Mouse (Mus musculus) midbrain, embryonic 15.5 days (tissue): ENCODE data around the gene Slc35f1. TPM values are rescaled to one million over a fixed set of nuclear protein-coding genes. Genes with fewer than 3 reads are reported as not detected.

Experiments
- ATAC-seq: fragments of 200-750 bp; cut with Nextera tagmentation; replicated peaks from 2 replicates; pipeline ENCODE4 v1.8.0; 2017; ENCODE audit warnings: moderate TSS enrichment
- H3K27ac ChIP-seq: fragments of 300-500 bp; sonication (generic); 2 replicates; pipeline ENCODE4 v1.5.1; 2015; ENCODE audit warnings: mild to moderate bottlenecking, inconsistent platforms
- H3K27me3 ChIP-seq: fragments of 300-500 bp; sonication (generic); replicated peaks from 2 replicates; pipeline ENCODE4 v1.6.1; 2015; ENCODE audit warnings: inconsistent platforms
- H3K36me3 ChIP-seq: fragments of 300-500 bp; sonication (generic); replicated peaks from 2 replicates; pipeline ENCODE4 v1.6.1; 2015; ENCODE audit warnings: inconsistent platforms
- H3K4me1 ChIP-seq: fragments of 300-500 bp; sonication (generic); 2 replicates; pipeline ENCODE4 v1.6.1; 2015; ENCODE audit warnings: inconsistent platforms
- H3K4me2 ChIP-seq: fragments of 300-500 bp; sonication (generic); 2 replicates; pipeline ENCODE4 v1.6.1; 2015; ENCODE audit warnings: inconsistent platforms, mild to moderate bottlenecking, moderate library complexity
- H3K4me3 ChIP-seq: fragments of 300-500 bp; sonication (generic); 2 replicates; pipeline ENCODE4 v1.5.1; 2015; ENCODE audit warnings: mild to moderate bottlenecking, inconsistent platforms
- H3K9ac ChIP-seq: fragments of 300-500 bp; sonication (generic); 2 replicates; pipeline ENCODE4 v1.6.1; 2015; ENCODE audit warnings: mild to moderate bottlenecking, inconsistent platforms
- H3K9me3 ChIP-seq: fragments of 300-500 bp; sonication (generic); 2 replicates; pipeline ENCODE4 v1.6.1; 2016; ENCODE audit warnings: inconsistent platforms
- WGBS: fragments of 180-500 bp; shearing (Covaris S2); methylation state at CpG from one replicate; pipeline ENCODE4 v1.1.7; 2015; ENCODE audit warnings: mixed read lengths; 5-methylcytosine and 5-hydroxymethylcytosine counted together
- polyA plus RNA-seq: library from polyadenylated mRNA; unstranded; fragments of >200 nt; fragmentation: Nextera tagmentation; extraction: Ambion mirVana; gene quantifications from 2 replicates; pipeline ENCODE4 v1.2.1, GENCODE M21; 2015

The Slc35f1 gene
- polyA plus RNA-seq, 1 experiment from 2014 or later: 49.7 TPM

GRCm38 (mm10) chr10:53156374-53156773 lies 466.0 kb downstream of the Slc35f1 start:
- no peaks in the 10 kb centered on the region for H3K4me1 ChIP-seq
- ATAC-seq: no peak
- no peak overlapping the region for H3K4me3 ChIP-seq
- 57% methylated on average over 7 of the region's 7 CpGs for WGBS
- H3K27ac ChIP-seq: no peak overlapping the region
- H3K4me2 ChIP-seq: no peak overlapping the region
- H3K9me3 ChIP-seq: no peaks in the 10 kb centered on the region
- no peak overlapping the region for H3K9ac ChIP-seq
- no peaks in the 10 kb centered on the region for H3K27me3 ChIP-seq
- no peaks in the 10 kb centered on the region for H3K36me3 ChIP-seq

- no peak for ATAC-seq
- 86% methylated on average over 2 of the region's 2 CpGs for WGBS
- no peaks in the 10 kb centered on the region for H3K36me3 ChIP-seq
Observed at GRCm38 (mm10) chr10:53157740-53158139, 467.4 kb downstream of the Slc35f1 start.

More at GRCm38 (mm10) chr10:53157740-53158139, 467.4 kb downstream of the Slc35f1 start:
- H3K4me1 ChIP-seq: no peaks in the 10 kb centered on the region
- no peaks in the 10 kb centered on the region for H3K27me3 ChIP-seq
- H3K4me3 ChIP-seq: no peak overlapping the region
- no peaks in the 10 kb centered on the region for H3K9me3 ChIP-seq
- no peak overlapping the region for H3K4me2 ChIP-seq
- H3K9ac ChIP-seq: no peak overlapping the region
- no peak overlapping the region for H3K27ac ChIP-seq
